Mouse (Mus musculus): Measurements from ENCODE around the gene Srsf3. TPM values are rescaled to one million over a fixed set of nuclear protein-coding genes. Genes with fewer than 3 reads are reported as not detected.

Gene Srsf3
- polyA plus RNA-seq, 2 experiments = 123 to 269 TPM

- DNase-seq (ENCODE audit: low read depth in 3 of 3, low spot score in 3 of 3) (no peak), ATAC-seq (ENCODE audit: insufficient read depth) (no peak)
- Histone ChIP-seq H3K4me2 (ENCODE audit: low read depth) (no peak overlapping the region), H3K36me3 (replicated peaks; ENCODE audit: control insufficient read depth, insufficient read depth, low read depth) (no peaks in the 10 kb centered on the region), H3K27ac (no peak overlapping the region), H3K9ac (replicated peaks) (no peak overlapping the region), H3K9me3 (ENCODE audit: control insufficient read depth, low read length) (no peaks in the 10 kb centered on the region), H3K4me3 (ENCODE audit: insufficient read depth in 1 of 2, low read depth in 2 of 2, low read length in 2 of 2) (no peak overlapping the region), H3K4me1 (replicated peaks; ENCODE audit: control insufficient read depth in 2 of 2, insufficient read depth in 2 of 2, low read length in 1 of 2) (peaks cover 3 to 17% of the 10 kb centered on the region in 2 experiments; a peak in 2 of 4 replicates), H3K27me3 (ENCODE audit: control insufficient read depth, insufficient read depth, low read length) (no peaks in the 10 kb centered on the region)
- TF ChIP-seq EP300 (IDR thresholded peaks at IDR 0.05; ENCODE audit: low read depth) (no peak), CTCF (IDR thresholded peaks at IDR 0.05; ENCODE audit: low read depth) (no peak)
- 82% methylated on average over 6 of the region's 6 CpGs for WGBS (ENCODE audit: insufficient replicate concordance)
Observed at GRCm38 (mm10) chr17:29053067-29053466, 20.6 kb downstream of the Srsf3 start.

GRCm38 (mm10) chr17:29053841-29054240, 21.4 kb downstream of the Srsf3 start:
- H3K9ac ChIP-seq (replicated peaks) = no peak overlapping the region
- DNase-seq (ENCODE audit: low read depth in 3 of 3, low spot score in 3 of 3) (no peak), ATAC-seq (ENCODE audit: insufficient read depth) (no peak)
- H3K27me3 ChIP-seq (ENCODE audit: control insufficient read depth, insufficient read depth, low read length) = no peaks in the 10 kb centered on the region
- H3K4me3 ChIP-seq (ENCODE audit: insufficient read depth in 1 of 2, low read depth in 2 of 2, low read length in 2 of 2) = no peak overlapping the region
- no peak overlapping the region for H3K27ac ChIP-seq
- H3K36me3 ChIP-seq (replicated peaks; ENCODE audit: control insufficient read depth, insufficient read depth, low read depth) = no peaks in the 10 kb centered on the region
- H3K9me3 ChIP-seq (ENCODE audit: control insufficient read depth, low read length) = no peaks in the 10 kb centered on the region
- 61% methylated on average over 7 of the region's 7 CpGs for WGBS (ENCODE audit: insufficient replicate concordance)
- H3K4me1 ChIP-seq (replicated peaks; ENCODE audit: control insufficient read depth in 2 of 2, insufficient read depth in 2 of 2, low read length in 1 of 2) = peaks cover 3 to 17% of the 10 kb centered on the region in 2 experiments; a peak in 2 of 4 replicates
- TF ChIP-seq CTCF (IDR thresholded peaks at IDR 0.05; ENCODE audit: low read depth) = no peak
- no peak for TF ChIP-seq EP300 (IDR thresholded peaks at IDR 0.05; ENCODE audit: low read depth)
- H3K4me2 ChIP-seq (ENCODE audit: low read depth) = no peak overlapping the region

- DNase-seq (ENCODE audit: low read depth in 3 of 3, low spot score in 3 of 3) (no peak), ATAC-seq (ENCODE audit: insufficient read depth) (no peak)
- Histone ChIP-seq H3K4me2 (ENCODE audit: low read depth) (no peak overlapping the region), H3K9me3 (ENCODE audit: control insufficient read depth, low read length) (no peaks in the 10 kb centered on the region), H3K4me3 (ENCODE audit: insufficient read depth in 1 of 2, low read depth in 2 of 2, low read length in 2 of 2) (no peak overlapping the region), H3K9ac (replicated peaks) (no peak overlapping the region), H3K27me3 (ENCODE audit: control insufficient read depth, insufficient read depth, low read length) (no peaks in the 10 kb centered on the region), H3K36me3 (replicated peaks; ENCODE audit: control insufficient read depth, insufficient read depth, low read depth) (no peaks in the 10 kb centered on the region), H3K4me1 (replicated peaks; ENCODE audit: control insufficient read depth in 2 of 2, insufficient read depth in 2 of 2, low read length in 1 of 2) (peaks cover 3 to 16% of the 10 kb centered on the region in 2 experiments; a peak in 2 of 4 replicates), H3K27ac (no peak overlapping the region)
- 67% methylated on average over 6 of the region's 6 CpGs for WGBS (ENCODE audit: insufficient replicate concordance)
- no peak for TF ChIP-seq EP300 (IDR thresholded peaks at IDR 0.05; ENCODE audit: low read depth)
- TF ChIP-seq CTCF (IDR thresholded peaks at IDR 0.05; ENCODE audit: low read depth) = no peak
Observed at GRCm38 (mm10) chr17:29054429-29054828, 22.0 kb downstream of the Srsf3 start.

- TF ChIP-seq EP300 (IDR thresholded peaks at IDR 0.05; ENCODE audit: low read depth) = no peak
- TF ChIP-seq CTCF (IDR thresholded peaks at IDR 0.05; ENCODE audit: low read depth) = no peak
- no peak overlapping the region for H3K9ac ChIP-seq (replicated peaks)
- 58% methylated on average over 5 of the region's 5 CpGs for WGBS (ENCODE audit: insufficient replicate concordance)
- peaks cover 0 to 7% of the 10 kb centered on the region in 2 experiments; a peak in 1 of 4 replicates for H3K4me1 ChIP-seq (replicated peaks; ENCODE audit: control insufficient read depth in 2 of 2, insufficient read depth in 2 of 2, low read length in 1 of 2)
- ATAC-seq (ENCODE audit: insufficient read depth) (no peak), DNase-seq (ENCODE audit: low read depth in 3 of 3, low spot score in 3 of 3) (no peak)
- no peak overlapping the region for H3K4me2 ChIP-seq (ENCODE audit: low read depth)
- H3K27me3 ChIP-seq (ENCODE audit: control insufficient read depth, insufficient read depth, low read length) = no peaks in the 10 kb centered on the region
- H3K27ac ChIP-seq = no peak overlapping the region
- no peaks in the 10 kb centered on the region for H3K9me3 ChIP-seq (ENCODE audit: control insufficient read depth, low read length)
- no peak overlapping the region for H3K4me3 ChIP-seq (ENCODE audit: insufficient read depth in 1 of 2, low read depth in 2 of 2, low read length in 2 of 2)
- no peaks in the 10 kb centered on the region for H3K36me3 ChIP-seq (replicated peaks; ENCODE audit: control insufficient read depth, insufficient read depth, low read depth)
Observed at GRCm38 (mm10) chr17:29055586-29055985, 23.2 kb downstream of the Srsf3 start.

- Histone ChIP-seq H3K27ac (no peak overlapping the region), H3K27me3 (ENCODE audit: control insufficient read depth, insufficient read depth, low read length) (no peaks in the 10 kb centered on the region), H3K4me3 (ENCODE audit: insufficient read depth in 1 of 2, low read depth in 2 of 2, low read length in 2 of 2) (no peak overlapping the region), H3K9ac (replicated peaks) (no peak overlapping the region), H3K4me1 (replicated peaks; ENCODE audit: control insufficient read depth in 2 of 2, insufficient read depth in 2 of 2, low read length in 1 of 2) (peaks cover 0 to 7% of the 10 kb centered on the region in 2 experiments; a peak in 1 of 4 replicates), H3K36me3 (replicated peaks; ENCODE audit: control insufficient read depth, insufficient read depth, low read depth) (no peaks in the 10 kb centered on the region), H3K4me2 (ENCODE audit: low read depth) (no peak overlapping the region), H3K9me3 (ENCODE audit: control insufficient read depth, low read length) (no peaks in the 10 kb centered on the region)
- TF ChIP-seq CTCF (IDR thresholded peaks at IDR 0.05; ENCODE audit: low read depth) (no peak), EP300 (IDR thresholded peaks at IDR 0.05; ENCODE audit: low read depth) (no peak)
- 30% methylated on average over 7 of the region's 7 CpGs for WGBS (ENCODE audit: insufficient replicate concordance)
- no peak for DNase-seq (ENCODE audit: low read depth in 3 of 3, low spot score in 3 of 3)
- ATAC-seq (ENCODE audit: insufficient read depth) = no peak
Observed at GRCm38 (mm10) chr17:29056207-29056606, 23.8 kb downstream of the Srsf3 start.

All from liver, embryonic 14.5 days (tissue).